Mouse (Mus musculus) gastrocnemius, postnatal 36 days (tissue): ENCODE data around the gene Esam. TPM values are rescaled to one million over a fixed set of nuclear protein-coding genes. Genes with fewer than 3 reads are reported as not detected.

Experiments
- DNase-seq, 2 experiments: peaks; one replicate each; pipeline ENCODE4 v3.0.0; 2022
- intact Hi-C: fragments of 180-260 bp; cut with DNase I; formaldehyde crosslinking; loops from one replicate; pipeline ENCODE4 v1.15.1; 2025
- total RNA-seq, 2 experiments: library from RNA; stranded (reverse); gene quantifications; 2 replicates each; pipeline ENCODE4 v1.2.3; 2021

Gene Esam
- total RNA-seq, 2 experiments from 2014 or later, result 20.8 to 23.3 TPM

DNA sequence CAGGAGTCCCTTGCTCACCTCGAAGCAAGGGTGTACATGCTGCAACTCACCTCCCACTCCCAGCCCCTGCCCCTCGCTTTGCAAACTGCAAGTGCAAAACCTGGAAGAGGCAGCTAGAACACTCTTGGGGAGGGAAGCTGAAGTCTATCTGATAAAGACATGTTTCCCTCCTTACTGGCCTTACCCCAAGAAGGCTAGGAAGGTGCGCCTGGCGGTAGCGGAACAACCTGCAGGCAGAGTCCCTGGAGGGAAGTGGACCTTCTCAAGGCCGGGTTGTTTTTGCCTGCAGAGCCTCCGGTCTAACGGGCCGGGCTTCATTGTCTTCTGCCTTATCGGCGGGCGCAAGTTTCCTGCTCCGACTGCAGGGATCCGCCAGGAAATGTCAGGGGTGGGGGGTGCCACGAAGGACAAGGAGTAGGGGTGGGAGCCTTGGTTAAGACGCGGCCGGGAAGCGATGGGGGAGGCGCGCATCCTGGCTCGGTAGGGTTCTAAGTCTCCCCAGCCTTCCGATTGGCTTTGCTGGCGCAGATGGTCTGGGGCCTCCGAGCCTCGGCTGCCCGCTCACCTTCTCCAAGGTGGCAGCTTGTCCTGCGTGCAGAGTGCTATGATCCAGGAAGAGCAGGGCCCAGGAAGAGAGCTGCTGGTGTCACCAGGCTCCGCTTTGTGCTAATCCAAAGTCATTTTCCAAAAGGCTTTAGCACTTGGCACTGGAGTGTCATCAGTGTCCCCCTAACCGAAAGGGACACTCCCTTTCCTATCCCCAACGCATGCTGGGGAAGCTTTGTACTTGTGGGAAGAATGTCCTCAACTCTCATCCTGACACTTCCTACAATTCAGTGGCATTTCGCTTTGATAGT is 2.4 kb downstream of the Esam start:
- intact Hi-C loops, result no loop called here
- DNase-seq, result peak; percentile 42 to 53

DNA sequence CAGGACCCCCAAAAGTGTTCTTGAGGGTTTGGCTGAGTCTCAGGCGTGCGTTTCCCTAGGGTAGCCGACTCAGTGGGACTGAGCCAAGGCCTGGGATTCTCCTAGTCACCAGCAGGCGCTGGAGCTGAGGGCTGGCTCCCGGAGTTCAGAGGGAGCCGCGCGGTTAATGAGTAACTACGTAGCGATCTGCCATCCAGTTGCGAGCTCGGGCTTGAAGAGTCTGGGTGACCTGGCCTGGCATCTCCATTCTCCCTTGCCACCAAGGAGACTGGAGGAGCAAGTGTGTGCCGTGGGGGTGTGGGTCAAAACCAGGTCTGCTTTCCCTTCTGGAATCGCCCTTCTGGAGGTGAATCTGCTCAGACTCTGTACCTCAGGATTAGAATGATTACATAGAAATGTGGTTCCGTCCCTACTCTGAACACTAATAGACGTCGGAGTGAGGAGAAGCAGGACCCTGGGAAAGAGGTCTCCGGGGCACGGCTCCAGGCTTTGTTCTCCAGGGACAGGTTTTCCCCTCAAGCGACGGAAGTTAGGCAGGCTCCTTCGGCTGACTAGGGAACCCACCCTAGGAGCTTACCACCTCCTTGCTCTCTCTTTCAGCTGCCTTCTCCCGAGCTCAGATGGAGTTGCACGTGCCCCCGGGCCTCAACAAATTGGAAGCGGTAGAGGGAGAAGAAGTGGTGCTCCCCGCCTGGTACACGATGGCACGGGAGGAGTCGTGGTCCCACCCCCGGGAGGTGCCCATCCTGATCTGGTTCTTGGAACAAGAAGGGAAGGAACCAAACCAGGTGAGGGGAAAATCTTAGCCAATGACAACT is 3.2 kb downstream of the Esam start:
- intact Hi-C loops, result no loop called here
- DNase-seq, result peak in 1 of 2 experiments; percentile 41

DNA sequence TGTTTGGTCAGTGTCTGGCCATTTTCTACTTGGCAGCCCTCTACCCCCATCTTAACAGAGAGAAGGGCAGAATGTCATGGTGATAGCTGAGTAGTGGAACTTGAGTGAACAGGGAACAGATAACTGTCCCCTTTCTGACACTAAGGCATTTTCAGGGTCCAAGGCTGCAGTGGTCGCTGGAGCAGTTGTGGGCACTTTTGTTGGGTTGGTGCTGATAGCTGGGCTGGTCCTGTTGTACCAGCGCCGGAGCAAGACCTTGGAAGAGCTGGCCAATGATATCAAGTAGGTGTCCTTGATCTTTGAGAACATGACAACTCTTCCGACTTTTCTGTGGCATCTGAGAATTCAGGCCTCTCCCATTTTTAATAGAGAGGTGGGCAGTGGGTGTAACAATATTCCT is 9.0 kb downstream of the Esam start:
- DNase-seq, result no peak
- intact Hi-C loops, result no loop called here

DNA sequence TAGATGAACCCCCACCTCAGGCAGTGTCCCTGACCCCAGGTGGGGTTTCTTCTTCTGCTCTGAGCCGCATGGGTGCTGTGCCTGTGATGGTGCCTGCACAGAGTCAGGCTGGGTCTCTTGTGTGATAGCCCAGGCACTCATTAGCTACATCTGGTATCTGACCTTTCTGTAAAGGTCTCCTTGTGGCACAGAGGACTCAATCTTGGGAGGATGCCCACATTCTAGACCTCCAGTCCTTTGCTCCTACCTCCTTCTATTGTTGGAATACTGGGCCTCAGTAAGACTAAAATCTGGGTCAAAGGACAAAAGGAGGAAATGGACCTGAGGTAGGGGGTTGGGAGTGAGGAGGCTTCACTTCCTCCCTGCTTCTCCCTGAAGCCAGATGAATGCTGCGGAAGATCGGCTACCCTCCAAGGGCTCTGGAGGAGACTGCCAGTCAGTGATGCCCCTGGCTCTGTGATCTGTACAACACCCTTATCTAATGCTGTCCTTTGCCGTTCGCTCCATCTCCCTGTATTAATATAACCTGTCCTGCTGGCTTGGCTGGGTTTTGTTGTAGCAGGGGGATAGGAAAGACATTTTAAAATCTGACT is 9.9 kb downstream of the Esam start:
- no peak for DNase-seq
- intact Hi-C loops, result no loop called here

DNA sequence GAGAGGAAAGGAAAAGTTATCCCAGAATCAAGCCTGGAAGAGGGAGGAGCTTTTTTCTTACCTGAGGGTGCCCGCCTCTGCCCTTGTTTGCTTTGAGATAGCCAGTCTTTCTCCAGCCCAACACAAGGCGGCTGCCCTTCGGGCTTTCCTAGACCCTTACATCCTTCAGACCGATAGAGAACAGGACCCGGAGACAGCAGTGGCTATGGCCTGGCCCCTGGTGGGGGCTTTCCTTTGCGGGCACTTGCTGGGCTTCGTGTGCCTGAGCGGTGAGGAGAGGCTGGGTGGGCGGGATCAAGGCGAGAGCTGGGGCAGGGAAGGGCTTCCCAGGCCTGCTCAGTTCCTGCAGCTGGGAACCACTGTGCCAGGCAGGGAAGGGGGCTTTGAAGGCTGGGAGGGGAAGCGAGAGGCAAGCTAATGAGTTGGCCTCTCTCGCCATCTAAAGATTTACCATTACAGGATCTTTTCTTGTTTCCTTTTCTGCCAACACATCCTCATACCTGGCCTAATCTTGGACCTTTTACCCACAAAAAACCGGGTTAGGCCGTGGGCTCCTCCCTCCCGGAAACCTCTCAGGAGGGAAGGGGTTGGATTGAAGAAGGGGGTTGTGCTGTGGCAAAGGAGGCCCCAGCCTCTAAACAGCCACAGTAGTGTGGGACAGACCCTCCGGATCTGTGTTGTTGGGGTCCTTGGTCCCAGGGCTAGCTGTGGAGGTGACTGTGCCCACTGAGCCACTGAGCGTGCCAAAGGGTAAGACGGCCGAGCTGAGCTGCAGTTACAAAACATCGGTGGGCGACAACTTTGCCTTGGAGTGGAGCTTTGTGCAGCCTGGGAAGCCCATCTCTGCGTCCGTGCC is 11.5 kb downstream of the Esam start, which contains the start of gene Vsig2:
Gene Vsig2 (plus strand): TSS at position 86 of the 856 bp plus-strand sequence.
- intact Hi-C loops, result loop anchor here (10.0 kb wide), 1 partner anchor 105 kb away; the partner anchor contains the start of gene Robo3
- no peak for DNase-seq

DNA sequence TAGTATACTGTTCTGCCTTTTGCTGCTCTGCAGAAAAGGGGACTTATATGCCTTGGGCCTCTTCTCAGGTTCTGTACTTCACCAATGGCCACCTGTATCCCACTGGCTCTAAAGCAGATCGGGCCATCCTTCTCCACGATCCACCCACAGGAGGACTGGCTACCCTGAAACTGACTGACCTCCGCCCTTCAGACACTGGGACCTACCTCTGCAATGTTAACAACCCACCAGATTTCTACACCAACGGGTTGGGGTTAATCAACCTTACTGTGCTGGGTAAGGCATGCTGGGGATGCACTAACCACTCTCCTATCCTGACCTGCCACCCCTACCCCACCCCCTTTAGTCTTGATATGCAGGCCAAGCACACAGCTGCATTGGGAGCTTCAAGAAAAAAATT is 12.3 kb downstream of the Esam start:
- no peak for DNase-seq
- intact Hi-C loops, result loop anchor here (10.0 kb wide), 1 partner anchor 105 kb away; the partner anchor contains the start of gene Robo3

DNA sequence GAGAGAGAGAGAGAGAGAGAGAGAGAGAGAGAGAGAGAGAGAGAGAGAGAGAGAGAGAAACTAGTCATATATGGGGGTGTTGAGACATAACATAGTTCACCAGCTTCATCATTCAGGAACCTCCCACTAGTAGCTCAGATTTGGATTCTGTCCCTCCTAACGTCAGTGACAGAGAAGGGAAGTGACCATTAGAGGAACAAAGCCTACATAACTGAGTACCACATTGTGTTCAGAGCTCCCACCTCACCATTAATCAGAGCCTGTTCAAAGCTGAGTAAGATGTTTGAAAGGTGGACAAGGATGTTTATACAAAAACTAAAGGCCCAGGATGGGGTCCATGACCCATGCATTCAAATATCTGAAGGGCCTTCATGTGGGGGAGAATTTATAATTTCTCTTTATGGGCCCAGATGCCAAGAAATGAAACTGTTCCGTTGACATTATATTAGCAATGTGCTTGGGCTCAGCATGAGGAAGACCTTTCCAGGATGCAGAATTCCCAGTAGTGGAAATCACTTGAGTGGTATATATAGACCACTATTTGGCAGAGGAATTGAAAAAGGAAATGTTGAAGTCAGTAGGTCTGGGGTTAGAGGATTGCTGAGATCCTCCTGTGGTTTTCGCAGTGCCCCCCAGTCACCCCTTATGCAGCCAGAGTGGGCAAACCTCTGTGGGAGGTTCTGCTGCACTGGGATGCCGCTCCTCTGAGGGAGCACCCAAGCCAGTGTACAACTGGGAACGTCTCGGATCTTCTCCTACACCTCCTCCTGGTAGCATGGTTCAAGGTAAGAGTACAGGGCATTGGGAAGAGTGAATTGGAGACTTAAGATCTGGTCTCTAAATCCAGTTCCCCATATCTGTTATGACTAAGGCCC is 13.1 kb downstream of the Esam start:
- DNase-seq, result no peak
- intact Hi-C loops, result loop anchor here (10.0 kb wide), 1 partner anchor 106 kb away; the partner anchor contains the start of gene Robo3

DNA sequence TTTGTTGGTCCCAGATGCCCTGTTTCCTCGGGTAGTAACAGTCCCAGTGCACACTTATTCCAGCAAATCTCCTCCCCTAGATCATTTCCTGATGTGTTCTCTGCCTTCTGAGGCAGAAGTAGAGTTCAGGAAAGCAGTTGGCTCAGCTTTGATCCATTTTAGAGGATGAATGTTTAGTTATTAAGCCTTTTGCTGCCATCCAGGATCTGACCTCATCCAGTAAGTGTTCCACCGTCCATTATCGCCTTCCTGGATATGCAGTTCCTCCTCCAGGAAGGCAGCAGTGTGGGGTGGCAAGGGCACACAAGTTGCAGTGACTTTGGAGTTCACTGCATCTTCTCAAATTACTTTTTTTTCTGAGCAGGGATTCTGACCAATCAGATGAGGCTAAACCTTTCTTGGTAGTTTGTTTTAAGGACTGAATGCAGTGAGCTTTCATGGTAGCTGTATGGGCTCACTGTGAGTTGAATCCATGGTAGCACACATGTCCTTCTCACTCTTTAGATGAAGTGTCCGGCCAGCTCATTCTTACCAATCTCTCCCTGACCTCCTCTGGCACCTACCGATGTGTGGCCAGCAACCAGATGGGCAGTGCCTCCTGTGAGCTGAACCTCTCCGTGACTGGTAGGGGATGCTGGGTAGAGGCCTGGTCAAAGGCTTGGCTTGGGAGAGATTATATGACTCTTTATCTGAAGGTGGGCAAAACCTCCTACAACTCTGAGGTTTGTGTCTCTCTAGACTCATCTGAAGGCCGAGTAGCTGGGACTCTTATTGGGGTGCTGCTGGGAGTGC is 14.2 kb downstream of the Esam start:
- intact Hi-C loops, result loop anchor here (10.0 kb wide), 1 partner anchor 107 kb away; the partner anchor contains the start of gene Robo3

DNA sequence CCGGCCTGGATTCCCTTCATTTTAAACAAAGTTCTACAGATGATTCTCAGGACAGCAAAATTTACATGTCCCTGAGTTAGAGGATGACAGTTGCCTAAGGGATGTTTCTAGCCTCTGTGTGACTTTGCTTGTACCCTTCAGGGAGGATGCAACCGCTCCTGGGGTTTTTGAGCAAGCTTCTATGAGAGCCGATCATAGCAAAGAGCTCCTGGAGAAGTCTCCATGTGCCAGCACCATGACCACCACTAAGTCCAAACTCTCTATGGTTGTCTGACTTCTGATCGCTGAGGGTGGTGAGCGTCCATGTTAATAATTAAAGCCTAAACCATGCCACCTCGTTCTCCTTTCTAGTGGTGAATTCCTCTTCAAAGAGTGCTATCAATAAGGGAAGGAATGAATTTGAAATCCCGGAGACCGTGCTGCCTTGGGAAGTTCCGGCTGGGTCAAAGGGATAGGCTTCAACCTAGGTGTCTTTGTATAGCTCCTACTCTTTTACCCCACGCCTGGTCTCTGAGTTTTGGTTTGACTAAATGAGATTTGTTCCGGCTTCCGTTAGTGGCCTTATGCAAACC is 16.1 kb downstream of the Esam start:
- DNase-seq, result no peak

More for the DNA sequence above, 14.2 kb downstream of the Esam start:
- no peak for DNase-seq

DNA sequence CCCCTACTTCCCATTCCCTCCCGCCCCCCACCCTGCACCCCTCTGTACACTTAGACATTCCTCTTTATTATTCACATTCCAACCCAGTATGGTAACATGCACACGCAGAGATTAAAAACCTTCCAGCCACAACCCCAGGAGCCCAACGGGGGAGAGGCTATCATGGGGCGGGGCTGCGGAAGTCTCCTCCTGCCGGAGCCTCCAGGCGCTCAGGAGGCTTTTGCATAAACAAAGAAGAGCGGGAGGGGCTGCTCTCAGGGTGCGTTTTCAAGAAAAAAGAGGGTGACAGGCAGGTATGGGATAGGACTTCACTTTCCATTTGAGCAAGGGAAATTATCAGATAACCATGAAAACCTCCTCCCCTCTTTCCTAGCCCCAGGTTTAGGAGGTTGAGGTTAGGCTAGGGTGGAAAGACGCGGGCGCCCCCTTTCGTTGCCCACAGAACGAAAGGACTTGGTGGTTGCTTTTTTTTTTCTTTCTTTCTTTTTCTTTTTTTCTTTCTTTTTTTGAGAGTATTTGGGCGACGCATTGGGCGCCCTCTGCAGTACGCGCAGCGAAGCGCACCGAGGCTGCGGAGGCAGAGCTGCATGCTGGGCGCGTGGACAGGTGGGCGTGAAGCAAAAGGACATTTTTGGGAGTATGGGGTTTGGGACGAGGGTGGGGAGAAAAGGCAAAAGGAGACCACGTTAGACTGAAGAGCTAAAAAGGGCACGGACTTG is 16.7 kb downstream of the Esam start:
- peak in 1 of 2 experiments; percentile 53 for DNase-seq
- intact Hi-C loops, result loop anchor here (2.0 to 10.0 kb wide), 3 partner anchors 72 to 110 kb away; partner anchors contain the start of gene Robo3

More for the DNA sequence above, 16.1 kb downstream of the Esam start:
- intact Hi-C loops, result loop anchor here (2.0 to 10.0 kb wide), 3 partner anchors 73 to 109 kb away; partner anchors contain the start of gene Robo3

DNA sequence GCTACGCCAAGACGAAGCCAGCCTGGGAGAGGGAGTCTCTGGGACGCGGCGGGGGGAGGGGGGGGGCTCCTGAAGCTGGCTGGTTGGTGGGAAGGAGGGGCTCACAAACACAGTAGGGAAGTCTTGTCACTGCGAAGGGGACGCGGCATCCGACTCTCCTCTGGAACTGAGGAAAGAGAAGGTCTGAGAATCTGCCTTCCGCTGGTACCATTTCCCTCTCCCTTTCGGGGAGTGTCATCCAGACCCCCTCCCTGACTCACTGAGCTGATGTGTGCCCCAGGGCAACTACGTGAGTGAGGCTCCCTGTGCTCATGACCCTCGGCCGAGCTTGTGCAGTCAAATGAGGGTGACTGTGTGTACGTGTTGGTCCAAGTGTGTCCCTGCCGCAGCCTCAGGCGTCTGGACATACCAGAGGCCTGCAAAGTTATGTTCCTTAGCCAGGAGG is 17.3 kb downstream of the Esam start:
- intact Hi-C loops, result loop anchor here (2.0 to 10.0 kb wide), 3 partner anchors 72 to 110 kb away; partner anchors contain the start of gene Robo3
- DNase-seq, result no peak

DNA sequence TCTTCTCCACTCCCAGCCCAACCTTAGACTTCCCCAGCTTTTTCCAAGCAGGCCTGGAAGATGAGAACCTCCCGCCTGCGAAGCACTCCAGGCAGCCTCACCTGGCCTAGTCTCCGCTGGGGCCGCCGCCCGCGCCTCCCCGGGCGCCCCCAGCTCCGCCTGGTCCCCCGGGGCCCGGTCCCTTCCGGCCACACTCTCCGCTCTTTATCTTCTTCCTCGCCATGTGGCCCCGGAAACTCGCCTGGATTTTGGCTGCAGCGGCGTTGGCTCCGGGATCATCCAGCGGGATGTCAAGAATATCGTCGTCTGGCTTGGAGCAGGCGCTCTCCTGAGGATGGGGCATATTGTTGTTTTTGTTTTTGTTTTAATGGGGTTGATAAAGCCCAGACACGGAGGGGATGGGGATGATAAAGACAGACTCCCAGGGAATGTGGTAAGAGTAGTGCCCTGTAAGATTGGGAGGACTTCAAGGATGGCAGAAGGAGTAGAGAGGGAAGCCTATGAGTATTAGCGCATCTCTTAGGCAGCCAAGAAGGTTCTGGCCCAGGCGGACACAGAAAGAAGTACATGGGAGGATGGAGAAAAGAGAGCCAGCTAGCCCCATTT is 18.1 kb downstream of the Esam start:
- DNase-seq, result no peak
- intact Hi-C loops, result loop anchor here (2.0 to 10.0 kb wide), 3 partner anchors 71 to 111 kb away; partner anchors contain the start of gene Robo3

DNA sequence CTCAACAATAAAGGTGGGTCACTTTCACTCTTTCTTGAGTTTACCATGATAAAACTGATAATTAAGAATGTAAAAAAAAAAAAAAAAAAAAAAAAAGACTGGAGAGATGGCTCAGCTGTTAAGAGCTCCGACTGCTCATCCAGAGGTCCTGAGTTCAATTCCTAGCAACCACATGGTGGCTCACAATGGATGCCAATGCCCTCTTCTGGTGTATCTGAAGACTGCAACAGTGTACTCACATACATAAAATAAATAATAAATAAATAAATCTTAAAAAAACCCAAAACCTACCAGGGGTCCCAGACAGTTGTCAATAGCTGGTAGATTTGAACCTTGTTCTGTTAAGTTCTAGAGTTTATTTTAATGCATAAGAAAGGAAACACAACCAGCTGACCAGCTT is 19.0 kb downstream of the Esam start:
- intact Hi-C loops, result loop anchor here (10.0 kb wide), 1 partner anchor 112 kb away; the partner anchor contains the start of gene Robo3
- no peak for DNase-seq

DNA sequence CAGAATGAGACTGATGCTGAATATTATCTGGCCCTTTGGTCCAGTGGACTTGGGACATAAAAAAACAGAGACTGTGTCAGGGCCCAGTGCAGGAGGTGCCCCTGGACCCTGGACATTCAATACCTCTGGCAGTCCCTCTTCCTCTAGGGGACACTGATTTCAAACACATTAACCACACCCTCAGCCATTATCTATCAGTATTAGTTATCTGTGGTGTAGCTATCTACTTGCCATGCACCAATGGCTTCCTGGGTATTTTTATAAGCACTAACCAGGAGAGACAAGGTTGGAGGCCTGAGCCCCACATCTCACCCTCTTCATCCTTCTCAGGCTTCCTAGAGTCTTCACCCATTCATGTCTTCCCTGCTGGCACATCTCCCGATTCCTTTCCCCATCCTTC is 22.6 kb downstream of the Esam start:
- no peak for DNase-seq
- intact Hi-C loops, result no loop called here

DNA sequence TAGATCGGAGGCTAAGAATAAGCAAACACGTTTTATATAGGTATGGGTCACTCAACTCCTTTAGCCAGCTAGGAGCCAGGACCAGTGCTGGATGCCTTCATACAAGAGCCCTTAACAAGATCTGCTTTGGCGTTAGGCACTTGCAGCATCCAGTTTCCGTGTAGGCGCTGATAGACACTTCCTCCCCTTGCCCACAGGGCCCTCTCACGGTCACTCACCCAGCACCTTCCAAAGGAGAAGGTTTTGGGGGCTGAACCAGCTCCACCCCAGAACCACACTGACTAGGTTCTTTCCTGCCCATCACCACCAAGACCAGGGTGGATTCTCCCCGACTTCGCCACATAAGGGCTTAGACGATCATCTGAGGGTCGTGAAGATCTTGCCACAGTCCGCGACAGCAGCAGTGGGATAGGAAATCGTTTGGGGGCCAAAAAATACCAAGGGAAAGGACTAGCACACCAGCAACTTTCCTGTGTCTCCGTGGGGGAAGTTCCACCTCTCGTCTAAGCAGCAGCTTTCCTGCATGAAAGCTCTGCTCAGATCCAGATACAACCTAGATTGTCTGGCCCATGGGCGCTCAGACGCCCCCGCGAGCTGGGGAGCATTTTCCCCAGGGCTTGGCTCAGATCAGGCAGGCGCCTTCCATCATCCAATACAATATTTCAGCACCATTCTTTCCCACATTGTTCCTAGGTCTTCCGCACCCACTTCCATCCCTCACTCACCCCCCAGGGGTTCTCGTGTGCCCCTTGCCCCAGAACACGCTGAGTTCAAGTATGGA is 24.1 kb downstream of the Esam start:
- no peak for DNase-seq
- intact Hi-C loops, result no loop called here
